In the genomic region with DNA sequence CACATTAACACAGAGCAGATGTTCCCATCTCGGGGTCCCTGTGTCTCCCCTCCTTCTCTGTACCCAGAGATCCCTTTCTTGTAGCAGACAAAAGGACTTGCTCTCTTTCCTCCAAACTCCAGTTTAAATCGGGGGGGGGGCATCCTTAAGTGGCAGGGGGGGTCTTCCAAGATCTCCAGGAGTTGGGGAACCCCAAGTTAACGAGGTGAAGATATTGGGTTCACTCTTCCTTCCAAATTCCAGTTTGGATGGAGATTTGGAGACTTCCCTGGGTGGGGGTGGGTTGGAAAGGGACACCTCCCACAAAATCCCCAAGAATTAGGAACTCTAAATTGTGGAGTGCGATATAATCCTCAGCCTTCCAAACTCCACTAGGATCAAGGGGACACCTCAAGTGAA, we compare ENCODE assay signal across 1 mouse cellular context.
TF ChIP-seq lines count a peak whose summit lies in the region.

No protein-coding gene starts in this region.

TF ChIP-seq in CH12.LX, 34 proteins besides CTCF, POLR2A, EP300 and RAD21 (continued from another document):
- TF ChIP-seq USF2 (conservative IDR thresholded peaks at IDR 0.05; ENCODE audit: low read depth, low read length) (no peak), GABPA (IDR thresholded peaks at IDR 0.05; ENCODE audit: insufficient replicate concordance, low read depth, low read length) (no peak), ZMIZ1 (IDR thresholded peaks at IDR 0.05; ENCODE audit: low read depth, low read length) (peak; percentile 53; the same call in 1 of the 2 replicates), SIN3A (IDR thresholded peaks at IDR 0.05; ENCODE audit: low read length) (no peak), MXI1 (IDR thresholded peaks at IDR 0.05; ENCODE audit: low read depth, low read length) (no peak), CHD1 (IDR thresholded peaks at IDR 0.05; ENCODE audit: low read depth, low read length) (peak; percentile 82; the same call in 1 of the 2 replicates), NELFE (IDR thresholded peaks at IDR 0.05; ENCODE audit: low read depth, low read length) (no peak; the same call in 1 of the 2 replicates), ELF1 (IDR thresholded peaks at IDR 0.05; ENCODE audit: low read depth, low read length) (no peak), USF1 (IDR thresholded peaks at IDR 0.05; ENCODE audit: low read depth, low read length) (no peak), RCOR1 (conservative IDR thresholded peaks at IDR 0.05; ENCODE audit: low read depth, low read length) (no peak), ZNF384 (IDR thresholded peaks at IDR 0.05; ENCODE audit: low read depth, low read length) (no peak), IRF4 (IDR thresholded peaks at IDR 0.05; ENCODE audit: low read depth, low read length) (no peak), ETS1 (conservative IDR thresholded peaks at IDR 0.05; ENCODE audit: low read depth, low read length) (no peak)
TF ChIP-seq in CH12.LX: peak in this region for 3.
